Mouse (Mus musculus): ENCODE data around the gene Zfp446.
"Not testable (repeated sequence)": the region's sequence is repeated elsewhere in the genome, so short reads cannot be mapped to it uniquely, and the experiment has no call there.

The Zfp446 gene

GRCm38 (mm10) chr7:12977682-12978389 is at the start of gene Zfp446:
Gene Zfp446 (plus strand): TSS chr7:12977848.
- peak; percentile 96 for DNase-seq

- DNase-seq, result no peak
Observed at GRCm38 (mm10) chr7:12933615-12934140, 44.0 kb upstream of the Zfp446 start.

- DNase-seq, result no peak
Observed at GRCm38 (mm10) chr7:12934808-12935207, 42.8 kb upstream of the Zfp446 start.

- DNase-seq, result not testable (repeated sequence)
Observed at GRCm38 (mm10) chr7:12937254-12937803, 40.3 kb upstream of the Zfp446 start.

DNA sequence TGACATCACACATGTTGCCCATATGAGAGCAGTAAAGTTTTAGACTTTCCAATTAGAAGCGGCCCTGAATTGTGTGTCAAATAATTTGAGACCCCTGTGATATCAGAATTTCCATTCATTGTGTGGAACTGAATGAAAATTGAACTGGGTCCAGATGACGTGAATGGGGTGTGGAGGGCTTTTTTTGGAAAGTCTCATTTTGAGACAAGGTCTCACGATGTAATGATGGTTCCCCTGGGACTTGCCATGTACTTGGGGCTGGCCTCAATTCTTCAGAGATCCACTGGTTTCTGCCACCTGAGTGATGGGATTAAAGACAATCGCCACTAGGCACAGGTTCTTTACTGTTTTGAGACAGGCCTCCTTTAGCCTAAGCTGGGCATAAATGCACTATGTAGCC is 37.0 kb upstream of the Zfp446 start:
- DNase-seq, result no peak

DNA sequence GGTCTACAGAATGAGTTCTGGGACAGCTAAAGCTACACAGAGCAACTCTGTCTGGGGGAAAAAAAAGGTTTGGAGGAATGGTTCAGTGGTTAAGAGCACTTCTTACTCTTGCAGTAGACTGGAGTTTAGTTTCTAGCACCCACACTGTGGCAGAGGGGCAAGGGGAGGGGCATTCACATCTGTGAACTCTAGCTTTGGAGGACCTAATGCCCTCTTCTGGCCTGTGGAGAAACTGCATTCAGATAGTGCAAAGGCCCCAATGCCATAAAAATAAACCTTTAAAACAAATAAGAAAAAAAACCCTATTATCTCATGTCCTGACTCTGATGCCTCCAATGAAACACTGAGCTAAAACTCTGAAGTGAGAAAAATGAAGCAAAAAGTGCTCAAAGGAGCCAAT is 34.2 kb upstream of the Zfp446 start:
- DNase-seq, result no peak

- DNase-seq, result peak; percentile 81
Observed at GRCm38 (mm10) chr7:12949032-12949871, 28.4 kb upstream of the Zfp446 start.

DNA sequence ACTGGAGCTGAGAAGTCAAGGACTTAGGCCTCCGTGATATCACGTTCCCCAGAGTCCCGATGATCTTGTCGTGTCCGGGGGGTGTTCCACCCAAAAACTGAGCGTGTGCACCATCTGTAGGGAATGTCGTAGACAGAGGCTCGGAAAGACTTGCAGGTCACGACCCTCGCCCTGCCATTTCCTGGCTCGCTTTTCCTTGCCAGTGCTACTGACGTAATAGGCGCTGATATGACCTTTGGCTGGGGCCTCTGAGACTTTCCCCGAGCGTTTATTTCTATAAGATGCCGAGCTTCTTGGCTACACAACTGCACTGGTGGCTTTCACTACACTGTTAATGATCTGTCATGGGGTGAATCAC is 27.8 kb upstream of the Zfp446 start:
- DNase-seq, result no peak

GRCm38 (mm10) chr7:12954896-12955295 is 22.8 kb upstream of the Zfp446 start:
- DNase-seq, result no peak

DNA sequence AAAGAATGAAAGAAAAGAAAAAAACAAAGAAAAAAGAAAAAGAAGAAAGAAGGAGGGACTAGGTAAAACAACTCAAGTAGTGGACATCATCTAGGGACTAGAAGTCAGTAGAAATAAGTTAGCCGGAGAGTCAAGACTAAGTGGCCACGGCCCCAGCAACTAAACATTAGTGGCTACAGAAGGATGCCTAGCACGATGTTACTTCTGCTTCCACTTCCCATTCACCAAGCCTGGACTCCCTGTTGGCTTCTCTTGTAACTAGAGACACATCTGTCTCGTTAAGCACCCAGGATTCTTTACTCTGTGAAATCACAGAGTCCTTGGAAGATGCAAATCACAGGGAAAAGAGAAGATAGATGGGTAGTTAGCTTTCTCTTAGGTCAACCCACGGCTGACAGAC is 20.1 kb upstream of the Zfp446 start:
- no peak for DNase-seq

DNA sequence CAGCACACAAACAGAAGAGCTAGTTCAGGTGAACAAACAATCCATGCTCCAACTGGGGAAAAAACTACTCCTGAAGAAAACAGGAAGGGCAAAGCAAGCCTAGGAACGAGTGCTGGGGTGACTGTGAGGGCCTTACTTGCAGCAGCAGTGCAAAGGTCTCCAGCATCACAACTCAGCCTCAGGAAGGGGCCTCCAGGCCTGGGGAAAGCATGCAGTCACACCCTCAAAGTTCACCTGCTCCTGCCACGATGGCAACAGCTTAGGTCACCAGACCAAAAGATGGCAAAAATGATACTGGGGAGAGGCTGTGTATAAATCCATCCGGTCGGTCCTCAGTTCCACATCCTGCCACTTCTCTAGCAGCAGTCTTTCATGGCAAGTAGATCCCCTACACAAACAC is 18.7 kb upstream of the Zfp446 start:
- no peak for DNase-seq

DNA sequence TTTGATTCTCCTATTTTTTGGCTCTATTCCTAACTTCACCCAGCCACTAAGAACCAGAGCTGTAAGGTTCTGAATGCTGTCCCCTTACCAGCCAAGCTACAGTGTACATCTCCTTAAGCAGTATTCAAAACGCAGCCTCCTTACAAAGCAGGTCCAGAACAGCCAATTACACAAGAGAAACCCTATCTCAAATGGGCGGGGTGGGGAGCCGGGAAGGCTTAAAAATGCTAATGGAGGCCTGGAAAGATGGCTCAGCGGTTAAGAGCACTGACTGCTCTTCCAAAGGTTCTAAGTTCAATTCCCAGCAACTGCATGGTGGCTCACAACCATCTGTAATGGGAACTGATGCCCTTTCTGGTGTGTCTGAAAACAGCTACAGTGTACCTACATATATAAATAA is 17.9 kb upstream of the Zfp446 start:
- DNase-seq, result no peak

- peak; percentile 47 for DNase-seq
Observed at GRCm38 (mm10) chr7:12961511-12962141, 16.0 kb upstream of the Zfp446 start.

GRCm38 (mm10) chr7:12965678-12966091 is 12.0 kb upstream of the Zfp446 start, which contains the start of gene Zfp324:
Gene Zfp324 (plus strand): TSS chr7:12965838.
- peak; percentile 84 for DNase-seq

DNA sequence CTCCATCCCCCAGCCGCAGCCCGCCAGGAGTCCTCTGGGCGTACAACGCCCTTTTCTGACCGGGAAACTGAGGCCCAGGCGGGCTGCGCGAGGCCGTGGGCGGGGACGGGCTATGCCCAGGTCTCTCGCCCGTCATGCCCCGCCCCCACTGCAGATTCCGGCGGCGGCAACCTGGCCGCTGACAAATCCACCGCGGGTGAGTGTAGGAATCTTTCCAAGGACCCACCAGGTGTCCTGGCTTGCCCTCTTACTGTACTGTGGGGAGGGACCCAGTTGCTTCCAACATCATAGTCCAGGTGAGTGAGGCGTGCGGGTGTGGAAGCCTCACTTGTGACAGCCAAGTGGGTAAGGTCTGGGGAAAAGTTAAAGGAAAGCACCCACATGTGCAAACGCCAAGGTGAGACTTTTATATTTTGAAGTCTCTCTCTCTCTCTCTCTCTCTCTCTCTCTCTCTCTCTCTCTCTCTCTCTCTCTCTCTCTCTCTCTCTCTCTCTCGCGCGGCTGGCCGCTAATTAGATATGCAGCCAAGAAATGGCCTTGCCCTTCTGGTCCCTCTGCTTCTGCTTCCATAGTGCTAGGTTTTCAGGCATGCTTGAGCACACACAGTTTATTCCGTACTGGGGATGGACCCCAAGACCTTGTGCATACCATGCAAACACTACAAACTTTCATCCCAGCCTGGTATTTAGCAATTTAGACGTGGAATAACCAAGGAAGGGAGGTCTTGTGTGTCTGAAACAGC is 11.4 kb upstream of the Zfp446 start:
- peak; percentile 60 for DNase-seq

GRCm38 (mm10) chr7:12970906-12971305 is 6.7 kb upstream of the Zfp446 start:
- DNase-seq, result no peak

- DNase-seq, result no peak
Observed at GRCm38 (mm10) chr7:12978931-12979722, 1.5 kb downstream of the Zfp446 start.

- no peak for DNase-seq
Observed at GRCm38 (mm10) chr7:12979776-12980175, 2.1 kb downstream of the Zfp446 start.

DNA sequence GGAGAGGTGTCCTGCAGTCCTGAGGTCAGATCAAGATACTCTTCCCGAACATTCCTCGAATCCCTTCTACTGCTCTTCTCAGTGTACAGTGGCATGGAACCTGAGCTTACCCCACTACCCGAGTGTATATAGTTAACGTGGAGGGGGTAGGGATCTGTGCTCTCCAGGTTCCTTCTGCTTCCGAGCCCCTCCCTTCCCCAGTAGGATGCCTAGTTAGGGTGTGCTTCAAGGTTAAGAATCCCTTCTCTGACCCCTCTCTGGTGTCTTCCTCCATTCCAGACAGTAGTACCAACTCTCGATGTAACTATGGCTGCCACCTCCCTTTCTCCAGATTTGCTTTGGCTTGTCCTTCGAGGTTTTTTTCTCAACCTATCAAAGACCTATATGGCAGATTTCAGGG is 2.6 kb downstream of the Zfp446 start:
- DNase-seq, result no peak

DNA sequence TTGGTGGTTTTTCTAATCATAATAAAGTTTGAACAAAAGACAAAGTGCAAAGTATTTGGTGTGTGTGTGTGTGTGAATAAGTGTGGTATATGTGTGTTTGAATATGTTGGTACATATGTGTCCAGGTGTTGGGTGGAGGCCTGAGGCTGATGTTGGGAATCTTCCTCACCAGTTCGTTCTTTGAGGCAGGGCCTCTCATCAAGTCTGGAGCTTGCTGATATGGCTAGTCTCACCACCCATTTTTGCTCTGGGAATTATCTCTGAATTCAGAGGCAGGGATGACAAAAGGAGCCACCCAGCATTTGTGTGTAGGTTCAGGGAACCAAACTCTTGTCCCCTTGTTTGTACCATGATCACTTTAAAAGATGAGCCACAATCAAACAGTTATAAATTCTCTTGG is 8.1 kb downstream of the Zfp446 start:
- DNase-seq, result no peak

DNA sequence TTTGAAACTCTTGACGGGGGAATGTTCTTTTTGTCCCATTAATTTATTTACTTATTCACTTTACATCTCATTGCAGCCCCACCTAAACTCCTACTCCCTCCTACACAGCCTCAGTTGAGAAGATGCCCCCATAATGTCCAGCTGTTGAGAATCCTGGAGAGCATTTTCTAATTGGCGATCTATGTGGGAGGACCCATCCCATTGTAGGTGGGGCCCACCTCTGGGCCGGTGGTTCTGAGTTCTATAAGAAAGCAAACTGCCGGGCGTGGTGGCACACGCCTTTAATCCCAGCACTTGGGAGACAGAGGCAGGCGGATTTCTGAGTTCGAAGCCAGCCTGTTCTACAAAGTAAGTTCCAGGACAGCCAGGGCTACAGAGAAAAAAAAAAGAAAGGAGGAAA is 9.3 kb downstream of the Zfp446 start:
- no peak for DNase-seq

Data from right cerebral cortex, postnatal 4 days (tissue).